Mouse (Mus musculus): ENCODE data around the gene Gm853.

Gm853 gene

GRCm38 (mm10) chr4:130213857-130214256 lies 8.3 kb downstream of the Gm853 start:
- DNase-seq (ENCODE audit: low spot score), result no peak

- no peak for DNase-seq (ENCODE audit: low spot score)
Measured at GRCm38 (mm10) chr4:130213197-130213596, 9.0 kb downstream of the Gm853 start.

- no peak for DNase-seq (ENCODE audit: low spot score)
Measured at GRCm38 (mm10) chr4:130212421-130212820, 9.8 kb downstream of the Gm853 start.

DNA sequence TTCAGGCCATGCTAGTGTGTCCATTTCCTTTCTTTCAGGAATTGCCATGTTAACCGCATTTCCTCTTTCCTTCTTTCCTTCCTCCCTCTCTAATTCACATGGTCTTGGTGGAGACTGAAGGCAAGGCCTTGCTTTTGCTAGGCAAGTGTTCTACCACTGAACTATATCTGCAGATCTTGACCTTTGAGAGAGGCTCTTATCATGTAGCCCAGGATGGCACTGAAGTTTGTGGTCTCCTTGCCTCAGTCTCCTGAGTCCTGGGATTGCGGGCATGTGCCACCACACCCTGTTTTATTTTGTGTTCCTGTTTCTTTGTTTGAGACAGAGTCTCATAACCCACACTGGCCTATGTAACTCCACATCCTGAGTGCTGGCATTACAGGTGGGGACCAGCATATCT lies 10.3 kb downstream of the Gm853 start:
- no peak for DNase-seq (ENCODE audit: low spot score)

- peak; percentile 78 for DNase-seq (ENCODE audit: low spot score)
Measured at GRCm38 (mm10) chr4:130198694-130199670, 23.2 kb downstream of the Gm853 start.

- no peak for DNase-seq (ENCODE audit: low spot score)
Measured at GRCm38 (mm10) chr4:130196542-130196941, 25.7 kb downstream of the Gm853 start.

DNA sequence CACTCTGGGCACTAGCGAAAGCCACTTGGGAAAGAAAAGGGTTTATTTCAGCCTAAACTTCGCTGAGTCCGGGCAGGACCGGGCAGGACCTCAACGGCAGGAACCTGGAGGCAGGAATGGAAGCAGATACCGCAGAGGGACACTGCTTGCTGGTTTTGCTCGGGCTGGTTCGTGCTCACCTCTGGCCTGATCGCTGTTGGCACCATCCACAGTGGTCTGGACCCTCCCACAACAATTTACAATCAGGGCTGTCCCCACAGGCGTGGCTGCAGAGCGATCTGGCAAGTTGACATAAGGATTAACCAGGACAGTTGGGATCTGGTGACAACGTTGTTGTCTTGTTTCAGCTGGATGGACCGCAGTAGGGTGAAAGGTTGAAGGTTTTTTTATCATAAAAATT lies 26.3 kb downstream of the Gm853 start:
- no peak for DNase-seq (ENCODE audit: low spot score)

- no peak for DNase-seq (ENCODE audit: low spot score)
Measured at GRCm38 (mm10) chr4:130192266-130192665, 29.9 kb downstream of the Gm853 start.

DNA sequence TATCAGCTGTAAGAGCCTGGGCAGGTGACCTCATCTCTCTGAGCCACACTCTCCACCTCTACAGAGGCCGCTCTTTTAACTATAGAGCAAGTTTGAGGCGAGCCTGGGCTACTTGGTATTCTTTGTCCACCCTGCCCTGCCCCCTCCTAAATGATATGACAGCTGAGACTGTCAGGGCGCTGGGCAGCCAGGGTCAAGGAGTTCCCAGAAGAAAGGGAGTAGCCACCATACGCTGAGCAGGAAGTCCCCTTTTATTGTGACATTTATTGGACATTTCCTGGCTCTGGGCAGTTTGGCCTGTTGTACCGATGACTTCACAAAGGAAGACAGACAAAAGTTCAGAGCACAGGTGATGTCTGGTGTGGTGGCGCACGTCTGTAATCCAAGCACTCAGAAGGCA lies 32.6 kb downstream of the Gm853 start:
- no peak for DNase-seq (ENCODE audit: low spot score)

DNA sequence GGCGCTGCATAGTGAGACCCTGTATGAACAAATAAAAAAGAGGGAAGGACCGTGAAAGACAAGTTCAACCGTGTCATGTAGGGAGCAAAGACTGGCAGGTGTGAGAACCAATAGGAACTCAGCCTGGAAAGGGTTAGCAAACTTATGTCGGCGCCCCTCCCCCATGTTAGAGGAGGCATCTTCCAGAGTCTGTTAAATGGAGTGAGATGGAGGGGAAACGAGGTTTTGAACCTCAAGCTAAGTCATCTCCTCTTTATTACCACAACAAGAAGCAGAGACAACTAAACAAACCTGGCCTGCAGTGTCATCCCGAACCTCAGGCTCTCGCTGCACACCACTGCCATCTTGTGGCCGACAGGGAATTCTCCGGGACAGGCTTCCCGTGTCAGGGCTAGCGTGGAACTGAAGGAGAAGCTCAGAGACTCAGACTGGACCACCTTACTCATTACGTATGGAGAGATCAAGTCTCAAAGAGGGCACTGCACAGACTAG lies 33.3 kb downstream of the Gm853 start:
- DNase-seq (ENCODE audit: low spot score), result peak; percentile 82

GRCm38 (mm10) chr4:130186891-130187290 lies 35.3 kb downstream of the Gm853 start:
- no peak for DNase-seq (ENCODE audit: low spot score)

GRCm38 (mm10) chr4:130186450-130186849 lies 35.8 kb downstream of the Gm853 start:
- no peak for DNase-seq (ENCODE audit: low spot score)

GRCm38 (mm10) chr4:130183879-130184278 lies 38.3 kb downstream of the Gm853 start:
- no peak for DNase-seq (ENCODE audit: low spot score)

GRCm38 (mm10) chr4:130183023-130183422 lies 39.2 kb downstream of the Gm853 start:
- no peak for DNase-seq (ENCODE audit: low spot score)

GRCm38 (mm10) chr4:130181886-130182285 lies 40.3 kb downstream of the Gm853 start:
- DNase-seq (ENCODE audit: low spot score), result no peak

DNA sequence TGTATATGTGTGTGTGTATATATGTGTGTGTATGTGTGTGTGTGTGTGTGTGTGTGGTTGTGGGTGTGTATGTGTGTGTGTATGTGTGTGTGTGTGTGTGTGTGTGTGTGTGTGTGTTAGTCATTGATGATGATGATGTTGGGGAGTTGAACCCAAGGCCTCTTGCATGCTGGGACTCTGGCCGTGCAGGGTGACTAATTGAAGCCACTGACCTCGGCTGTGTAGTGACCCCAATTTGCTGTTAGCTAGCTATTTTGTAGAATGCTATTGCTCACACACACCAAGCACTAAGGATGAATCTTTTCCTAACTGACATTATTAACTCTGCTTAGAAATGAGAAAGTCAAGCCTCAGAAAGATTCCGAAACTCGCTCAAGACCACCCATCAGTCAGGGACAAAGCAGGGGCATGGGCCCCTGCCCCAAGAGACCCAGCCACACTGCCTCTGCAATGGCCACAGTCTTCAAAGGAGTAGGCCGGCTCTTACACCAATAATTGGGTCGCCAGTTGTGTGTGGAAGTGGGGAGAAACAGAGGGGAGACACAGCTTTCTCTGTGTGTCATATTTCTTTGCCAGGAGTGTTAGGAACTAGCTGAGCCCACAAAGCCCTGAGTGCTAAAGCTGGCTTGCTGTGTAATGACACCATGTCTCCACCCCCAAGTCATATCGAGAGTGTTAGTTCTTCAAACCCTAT lies 41.1 kb downstream of the Gm853 start:
- no peak for DNase-seq (ENCODE audit: low spot score)

DNA sequence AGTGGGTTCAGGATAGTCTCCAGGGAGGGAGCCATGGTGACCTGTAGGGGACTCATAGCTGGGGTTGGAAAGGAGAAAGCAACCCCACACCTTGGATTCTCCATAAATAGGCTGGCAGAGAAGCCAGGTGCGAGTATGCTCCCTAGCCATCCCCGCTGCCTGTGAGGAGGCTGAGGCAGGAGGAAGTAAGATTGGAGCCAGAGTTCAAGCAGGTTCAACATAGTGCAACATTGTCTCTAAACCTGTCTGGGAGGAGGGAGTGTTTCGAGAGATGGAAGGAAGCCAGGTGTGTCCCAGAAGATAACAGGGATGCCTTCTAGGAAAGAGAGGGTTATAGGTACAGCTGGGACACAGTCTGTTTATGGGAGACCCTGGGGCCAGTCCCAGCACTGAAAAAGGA lies 42.3 kb downstream of the Gm853 start:
- no peak for DNase-seq (ENCODE audit: low spot score)

DNA sequence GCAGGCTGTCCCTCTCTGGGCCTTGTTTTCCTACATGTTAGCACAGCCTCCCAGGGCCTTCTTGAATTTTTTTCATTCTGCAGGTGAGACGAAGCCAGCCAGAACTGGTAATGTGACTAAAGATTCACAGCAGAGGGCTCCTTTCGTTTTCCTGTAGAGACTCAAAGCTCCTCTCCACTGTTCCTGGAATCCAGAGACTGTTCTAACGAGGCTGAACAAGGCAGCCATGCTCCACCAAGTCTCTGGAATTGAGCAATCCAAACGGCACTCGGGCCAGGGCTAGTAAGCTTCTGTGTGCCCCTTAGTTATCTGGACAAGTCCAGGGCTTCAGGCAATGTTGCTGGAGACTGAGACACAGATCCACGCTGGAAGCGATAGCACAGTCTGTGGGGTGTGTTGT lies 44.7 kb downstream of the Gm853 start:
- DNase-seq (ENCODE audit: low spot score), result no peak

- no peak for DNase-seq (ENCODE audit: low spot score)
Measured at GRCm38 (mm10) chr4:130177087-130177486, 45.1 kb downstream of the Gm853 start.

GRCm38 (mm10) chr4:130176156-130176720 lies 46.0 kb downstream of the Gm853 start:
- DNase-seq (ENCODE audit: low spot score), result no peak

GRCm38 (mm10) chr4:130175072-130175711 lies 47.0 kb downstream of the Gm853 start, which contains the start of gene Tinagl1:
Gene Tinagl1, minus strand, starts transcription at chr4:130175122.
- peak; percentile 83 for DNase-seq (ENCODE audit: low spot score)
